Mouse (Mus musculus): ENCODE measurements around the gene Wwp2.

GRCm38 (mm10) chr8:107597731-107598130 lies 161.6 kb downstream of the Wwp2 start:
- TF ChIP-seq POLR2A (IDR thresholded peaks at IDR 0.05; ENCODE audit: borderline replicate concordance, extremely low read depth, insufficient read depth, insufficient read length, poor library complexity, severe bottlenecking): no peak
- TF ChIP-seq CTCF (IDR thresholded peaks at IDR 0.05; ENCODE audit: borderline replicate concordance, extremely low read depth, insufficient read depth, insufficient read length): no peak

Measured in brain, embryonic 14.5 days (tissue).